Mouse (Mus musculus): ENCODE data around the gene Fh1. TPM values are rescaled to one million over a fixed set of nuclear protein-coding genes. Genes with fewer than 3 reads are reported as not detected.

The Fh1 gene
- polyA plus RNA-seq, 1 experiment = 1.0 TPM

- no peak for TF ChIP-seq TAL1 (IDR thresholded peaks at IDR 0.05; ENCODE audit: low read length)
- H3K4me3 ChIP-seq (replicated peaks) = no peak overlapping the region
- H3K9me3 ChIP-seq (ENCODE audit: control insufficient read depth, low read length) = no peaks in the 10 kb centered on the region
- peaks cover 47% of the 10 kb centered on the region for H3K36me3 ChIP-seq (ENCODE audit: control insufficient read depth)
- H3K27me3 ChIP-seq (ENCODE audit: control insufficient read depth) = no peaks in the 10 kb centered on the region
- no peaks in the 10 kb centered on the region for H3K4me1 ChIP-seq (ENCODE audit: control insufficient read depth)
These were observed 23.2 kb downstream of the Fh1 start for GRCm38 (mm10) chr1:175602231-175602630.

- Histone ChIP-seq H3K4me1 (ENCODE audit: control insufficient read depth) (no peaks in the 10 kb centered on the region), H3K36me3 (ENCODE audit: control insufficient read depth) (no peaks in the 10 kb centered on the region), H3K4me3 (replicated peaks) (no peak overlapping the region), H3K27me3 (ENCODE audit: control insufficient read depth) (no peaks in the 10 kb centered on the region), H3K9me3 (ENCODE audit: control insufficient read depth, low read length) (no peaks in the 10 kb centered on the region)
- TF ChIP-seq TAL1 (IDR thresholded peaks at IDR 0.05; ENCODE audit: low read length) = no peak
- no peak for TF ChIP-seq GATA1 (IDR thresholded peaks at IDR 0.05; ENCODE audit: low read length)
These were observed 32.6 kb downstream of the Fh1 start for GRCm38 (mm10) chr1:175592832-175593231.

GRCm38 (mm10) chr1:175586656-175587055 lies 38.8 kb downstream of the Fh1 start:
- no peaks in the 10 kb centered on the region for H3K27me3 ChIP-seq (ENCODE audit: control insufficient read depth)
- H3K36me3 ChIP-seq (ENCODE audit: control insufficient read depth) = no peaks in the 10 kb centered on the region
- no peaks in the 10 kb centered on the region for H3K4me1 ChIP-seq (ENCODE audit: control insufficient read depth)
- TF ChIP-seq TAL1 (IDR thresholded peaks at IDR 0.05; ENCODE audit: low read length) (no peak), GATA1 (IDR thresholded peaks at IDR 0.05; ENCODE audit: low read length) (no peak)
- no peak overlapping the region for H3K4me3 ChIP-seq (replicated peaks)
- H3K9me3 ChIP-seq (ENCODE audit: control insufficient read depth, low read length) = no peaks in the 10 kb centered on the region

- Histone ChIP-seq H3K36me3 (ENCODE audit: control insufficient read depth) (no peaks in the 10 kb centered on the region), H3K4me1 (ENCODE audit: control insufficient read depth) (no peaks in the 10 kb centered on the region), H3K9me3 (ENCODE audit: control insufficient read depth, low read length) (no peaks in the 10 kb centered on the region), H3K4me3 (replicated peaks) (no peak overlapping the region), H3K27me3 (ENCODE audit: control insufficient read depth) (no peaks in the 10 kb centered on the region)
- TF ChIP-seq TAL1 (IDR thresholded peaks at IDR 0.05; ENCODE audit: low read length) = no peak
- no peak for TF ChIP-seq GATA1 (IDR thresholded peaks at IDR 0.05; ENCODE audit: low read length)
These were observed 40.2 kb downstream of the Fh1 start for GRCm38 (mm10) chr1:175585267-175585666.

GRCm38 (mm10) chr1:175582799-175583198 lies 42.6 kb downstream of the Fh1 start:
- TF ChIP-seq TAL1 (IDR thresholded peaks at IDR 0.05; ENCODE audit: low read length) = no peak
- no peaks in the 10 kb centered on the region for H3K4me1 ChIP-seq (ENCODE audit: control insufficient read depth)
- no peaks in the 10 kb centered on the region for H3K36me3 ChIP-seq (ENCODE audit: control insufficient read depth)
- H3K9me3 ChIP-seq (ENCODE audit: control insufficient read depth, low read length) = no peaks in the 10 kb centered on the region
- no peaks in the 10 kb centered on the region for H3K27me3 ChIP-seq (ENCODE audit: control insufficient read depth)
- H3K4me3 ChIP-seq (replicated peaks) = no peak overlapping the region

GRCm38 (mm10) chr1:175580346-175580745 lies 45.1 kb downstream of the Fh1 start:
- H3K4me1 ChIP-seq (ENCODE audit: control insufficient read depth) = no peaks in the 10 kb centered on the region
- H3K4me3 ChIP-seq (replicated peaks) = no peak overlapping the region
- no peaks in the 10 kb centered on the region for H3K9me3 ChIP-seq (ENCODE audit: control insufficient read depth, low read length)
- H3K27me3 ChIP-seq (ENCODE audit: control insufficient read depth) = no peaks in the 10 kb centered on the region
- no peak for TF ChIP-seq GATA1 (IDR thresholded peaks at IDR 0.05; ENCODE audit: low read length)
- TF ChIP-seq TAL1 (IDR thresholded peaks at IDR 0.05; ENCODE audit: low read length) = no peak
- no peaks in the 10 kb centered on the region for H3K36me3 ChIP-seq (ENCODE audit: control insufficient read depth)

- H3K27me3 ChIP-seq (ENCODE audit: control insufficient read depth) = no peaks in the 10 kb centered on the region
- H3K4me3 ChIP-seq (replicated peaks) = no peak overlapping the region
- H3K36me3 ChIP-seq (ENCODE audit: control insufficient read depth) = no peaks in the 10 kb centered on the region
- TF ChIP-seq GATA1 (IDR thresholded peaks at IDR 0.05; ENCODE audit: low read length) (no peak), TAL1 (IDR thresholded peaks at IDR 0.05; ENCODE audit: low read length) (no peak)
- no peaks in the 10 kb centered on the region for H3K4me1 ChIP-seq (ENCODE audit: control insufficient read depth)
- H3K9me3 ChIP-seq (ENCODE audit: control insufficient read depth, low read length) = no peaks in the 10 kb centered on the region
These were observed 45.7 kb downstream of the Fh1 start for GRCm38 (mm10) chr1:175579598-175580235.

- Histone ChIP-seq H3K36me3 (ENCODE audit: control insufficient read depth) (no peaks in the 10 kb centered on the region), H3K4me1 (ENCODE audit: control insufficient read depth) (no peaks in the 10 kb centered on the region), H3K9me3 (ENCODE audit: control insufficient read depth, low read length) (no peaks in the 10 kb centered on the region), H3K4me3 (replicated peaks) (no peak overlapping the region), H3K27me3 (ENCODE audit: control insufficient read depth) (no peaks in the 10 kb centered on the region)
- no peak for TF ChIP-seq GATA1 (IDR thresholded peaks at IDR 0.05; ENCODE audit: low read length)
- no peak for TF ChIP-seq TAL1 (IDR thresholded peaks at IDR 0.05; ENCODE audit: low read length)
These were observed 46.9 kb downstream of the Fh1 start for GRCm38 (mm10) chr1:175578425-175579096.

GRCm38 (mm10) chr1:175574129-175574528 lies 51.3 kb downstream of the Fh1 start:
- Histone ChIP-seq H3K4me1 (ENCODE audit: control insufficient read depth) (no peaks in the 10 kb centered on the region), H3K4me3 (replicated peaks) (no peak overlapping the region), H3K27me3 (ENCODE audit: control insufficient read depth) (no peaks in the 10 kb centered on the region), H3K36me3 (ENCODE audit: control insufficient read depth) (no peaks in the 10 kb centered on the region), H3K9me3 (ENCODE audit: control insufficient read depth, low read length) (no peaks in the 10 kb centered on the region)
- TF ChIP-seq TAL1 (IDR thresholded peaks at IDR 0.05; ENCODE audit: low read length) = no peak
- no peak for TF ChIP-seq GATA1 (IDR thresholded peaks at IDR 0.05; ENCODE audit: low read length)
